Mouse (Mus musculus) stomach, embryonic 15.5 days (tissue): ENCODE measurements around the gene Acnat1. TPM values are rescaled to one million over a fixed set of nuclear protein-coding genes. Genes with fewer than 3 reads are reported as not detected.
"Not testable (repeated sequence)": the region's sequence is repeated elsewhere in the genome, so short reads cannot be mapped to it uniquely, and the experiment has no call there.

Experiments
- ATAC-seq: fragments of 200-750 bp; cut with Nextera tagmentation; 2 replicates; pipeline ENCODE4 v1.8.0; 2017; ENCODE audit warnings: low read depth, moderate number of reproducible peaks, moderate TSS enrichment; ENCODE audit not compliant: insufficient read depth, low FRiP score
- H3K27ac ChIP-seq: fragments of 300-500 bp; sonication (generic); 2 replicates; pipeline ENCODE4 v1.5.1; 2015; ENCODE audit warnings: mild to moderate bottlenecking, inconsistent platforms
- H3K27me3 ChIP-seq: fragments of 300-500 bp; sonication (generic); replicated peaks from 2 replicates; pipeline ENCODE4 v1.6.1; 2015; ENCODE audit warnings: inconsistent platforms
- H3K36me3 ChIP-seq: fragments of 300-500 bp; sonication (generic); 2 replicates; pipeline ENCODE4 v1.6.1; 2015; ENCODE audit warnings: inconsistent platforms
- H3K4me1 ChIP-seq: fragments of 300-500 bp; sonication (generic); 2 replicates; pipeline ENCODE4 v1.6.1; 2015; ENCODE audit warnings: inconsistent platforms
- H3K4me2 ChIP-seq: fragments of 300-500 bp; sonication (generic); 2 replicates; pipeline ENCODE4 v1.6.1; 2015; ENCODE audit warnings: mild to moderate bottlenecking, inconsistent platforms
- H3K4me3 ChIP-seq: fragments of 300-500 bp; sonication (generic); replicated peaks from 2 replicates; pipeline ENCODE4 v1.5.1; 2015; ENCODE audit warnings: inconsistent platforms
- H3K9ac ChIP-seq: fragments of 300-500 bp; sonication (generic); 2 replicates; pipeline ENCODE4 v1.6.1; 2015; ENCODE audit warnings: inconsistent platforms
- H3K9me3 ChIP-seq: fragments of 300-500 bp; sonication (generic); 2 replicates; pipeline ENCODE4 v1.6.1; 2016; ENCODE audit warnings: inconsistent platforms
- WGBS: fragments of 180-500 bp; shearing (Covaris S2); methylation state at CpG from one replicate; pipeline ENCODE4 v1.1.7; 2015; 5-methylcytosine and 5-hydroxymethylcytosine counted together
- polyA plus RNA-seq: library from polyadenylated mRNA; unstranded; fragments of >200 nt; fragmentation: Nextera tagmentation; extraction: Ambion mirVana; gene quantifications from 2 replicates; pipeline ENCODE4 v1.2.1, GENCODE M21; 2015

Acnat1 gene
- polyA plus RNA-seq, 1 experiment from 2014 or later = 1.7 TPM

GRCm38 (mm10) chr4:49451133-49451847 is 22.4 kb downstream of the Acnat1 start:
- not testable (repeated sequence) for H3K27me3 ChIP-seq, H3K27ac ChIP-seq, H3K4me3 ChIP-seq, H3K9ac ChIP-seq, H3K36me3 ChIP-seq, H3K4me1 ChIP-seq, H3K9me3 ChIP-seq, H3K4me2 ChIP-seq
- WGBS = 58% methylated on average over 1 of the region's 1 CpGs
- ATAC-seq = peak; percentile 62

DNA sequence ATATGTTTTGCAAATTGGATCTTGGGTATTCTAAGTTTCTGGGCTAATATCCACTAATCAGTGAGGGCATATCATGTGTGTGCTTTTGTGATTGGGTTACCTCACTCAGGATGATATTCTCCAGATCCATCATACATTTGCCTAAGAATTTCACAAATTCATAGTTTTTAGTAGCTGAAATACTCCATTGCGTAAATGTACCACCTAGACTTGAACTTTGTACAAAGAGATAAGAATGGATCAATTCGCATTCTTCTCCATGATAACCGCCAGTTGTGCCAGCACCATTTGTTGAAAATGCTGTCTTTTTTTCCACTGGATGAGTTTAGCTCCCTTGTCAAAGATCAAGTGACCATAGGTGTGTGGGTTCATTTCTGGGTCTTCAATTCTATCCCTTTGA is 36.7 kb downstream of the Acnat1 start:
- not testable (repeated sequence) for H3K36me3 ChIP-seq, H3K27ac ChIP-seq, H3K9me3 ChIP-seq, H3K27me3 ChIP-seq, H3K9ac ChIP-seq, H3K4me2 ChIP-seq, H3K4me3 ChIP-seq, H3K4me1 ChIP-seq, ATAC-seq
- WGBS = 87% methylated on average over 3 of the region's 3 CpGs

DNA sequence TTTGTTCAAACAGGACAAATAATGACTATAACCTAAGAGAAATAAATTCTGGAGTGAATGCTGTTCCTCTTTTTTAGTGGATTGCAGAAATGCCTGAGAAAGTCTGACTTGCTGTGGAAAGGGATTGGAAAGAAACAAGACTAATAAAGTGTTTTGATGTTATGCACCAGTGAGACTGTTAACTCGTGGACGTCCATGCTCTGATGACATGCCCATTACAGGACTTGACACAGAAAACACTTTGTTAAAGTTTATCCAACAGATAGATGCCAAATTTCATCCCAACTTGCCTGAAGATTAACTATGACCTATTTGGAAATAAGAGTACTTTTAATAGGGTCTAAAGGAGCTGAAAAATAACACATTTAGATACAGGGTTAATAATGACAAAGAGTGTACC is 63.6 kb downstream of the Acnat1 start:
- not testable (repeated sequence) for H3K9ac ChIP-seq, H3K4me2 ChIP-seq, ATAC-seq, H3K36me3 ChIP-seq, H3K4me3 ChIP-seq, H3K27me3 ChIP-seq, H3K9me3 ChIP-seq, H3K27ac ChIP-seq, H3K4me1 ChIP-seq
- 59% methylated on average over 2 of the region's 2 CpGs for WGBS

- not testable (repeated sequence) for H3K4me1 ChIP-seq, H3K27me3 ChIP-seq, H3K9ac ChIP-seq, H3K4me2 ChIP-seq, H3K36me3 ChIP-seq, H3K4me3 ChIP-seq, H3K27ac ChIP-seq, H3K9me3 ChIP-seq, ATAC-seq
- WGBS = 74% methylated on average over 5 of the region's 5 CpGs
These were observed 65.8 kb downstream of the Acnat1 start, which contains the start of gene Acnat2 for GRCm38 (mm10) chr4:49407957-49408356. Gene Acnat2, minus strand, starts transcription at chr4:49408151.

Other genes with a start within 250 kb of the Acnat1 start
- 0.23 TPM in 1 of 2 replicates, not detected in the other for gene Acnat2, start 65.8 kb downstream of the Acnat1 start, polyA plus RNA-seq
- 0.09 and 0.24 TPM in 2 replicates for gene Baat, start 32.6 kb upstream of the Acnat1 start, polyA plus RNA-seq
- 85.6 and 91.3 TPM in 2 replicates for gene Mrpl50, start 47.2 kb upstream of the Acnat1 start, polyA plus RNA-seq
- gene Zfp189, start 47.3 kb upstream of the Acnat1 start, polyA plus RNA-seq = 6.0 and 7.0 TPM in 2 replicates
- 77.3 and 88.5 TPM in 2 replicates for gene Aldob, start 75.6 kb upstream of the Acnat1 start, polyA plus RNA-seq
- 26.7 and 29.2 TPM in 2 replicates for gene Tmem246, start 124.0 kb upstream of the Acnat1 start, polyA plus RNA-seq
- 34.6 and 36.8 TPM in 2 replicates for gene Rnf20, start 158.1 kb upstream of the Acnat1 start, polyA plus RNA-seq
- gene Ppp3r2, start 208.1 kb upstream of the Acnat1 start, polyA plus RNA-seq = 0.05 and 0.09 TPM in 2 replicates